Mouse (Mus musculus) liver, postnatal 0 days (tissue): ENCODE data around the gene Fbxl2. TPM values are rescaled to one million over a fixed set of nuclear protein-coding genes. Genes with fewer than 3 reads are reported as not detected.
A peak's percentile ranks its signal among the peaks of the same experiment; 100 is the strongest.

Source experiments
- ATAC-seq: fragments of 200-750 bp; cut with Nextera tagmentation; 2 replicates; pipeline ENCODE4 v1.8.0; 2017; ENCODE audit warnings: mild to moderate bottlenecking, moderate library complexity
- DNase-seq: peaks from one replicate; pipeline ENCODE4 v3.0.0-alpha.2; 2016
- H3K27ac ChIP-seq: fragments of 300-500 bp; sonication (generic); 2 replicates; pipeline ENCODE4 v1.5.1; 2014; ENCODE audit warnings: antibody characterized with exemption, moderate library complexity, mild to moderate bottlenecking, low read depth
- H3K27me3 ChIP-seq: fragments of 300-500 bp; sonication (generic); 2 replicates; pipeline ENCODE4 v1.6.1; 2014; ENCODE audit warnings: low read length, control low read depth, mixed read lengths; ENCODE audit not compliant: insufficient read depth
- H3K36me3 ChIP-seq: fragments of 300-500 bp; sonication (generic); replicated peaks from 2 replicates; pipeline ENCODE4 v1.6.1; 2014; ENCODE audit warnings: mild to moderate bottlenecking, control low read depth, low read length, moderate library complexity, mixed read lengths; ENCODE audit not compliant: insufficient read depth
- H3K4me1 ChIP-seq: fragments of 300-500 bp; sonication (generic); 2 replicates; pipeline ENCODE4 v1.6.1; 2014; ENCODE audit warnings: antibody characterized with exemption, mild to moderate bottlenecking, control low read depth; ENCODE audit not compliant: insufficient read depth
- H3K4me2 ChIP-seq: fragments of 300-500 bp; sonication (generic); 2 replicates; pipeline ENCODE4 v1.6.1; 2014; ENCODE audit warnings: low read depth, mild to moderate bottlenecking, low read length, moderate library complexity, mixed read lengths
- H3K4me3 ChIP-seq: fragments of 300-500 bp; sonication (generic); 2 replicates; pipeline ENCODE4 v1.5.1; 2014; ENCODE audit warnings: low read depth, low read length
- H3K9ac ChIP-seq: fragments of 300-500 bp; sonication (generic); replicated peaks from 2 replicates; pipeline ENCODE4 v1.6.1; 2014; ENCODE audit warnings: mild to moderate bottlenecking, moderate library complexity
- H3K9me3 ChIP-seq: fragments of 300-500 bp; sonication (generic); 2 replicates; pipeline ENCODE4 v1.6.1; 2016; ENCODE audit warnings: mild to moderate bottlenecking, control low read depth, low read length, mixed read lengths
- CTCF ChIP-seq: sonication (generic); IDR thresholded peaks from 2 replicates; pipeline ENCODE4 v1.5.1; 2016; ENCODE audit warnings: antibody characterized with exemption, low read depth
- EP300 ChIP-seq: IDR thresholded peaks from 2 replicates; pipeline ENCODE4 v1.6.1; 2016; ENCODE audit warnings: antibody characterized with exemption, low read depth, mild to moderate bottlenecking
- WGBS: fragments of 180-500 bp; shearing (Covaris S2); extraction: QIAGEN DNeasy Blood & Tissue Kit; methylation state at CpG from one replicate; pipeline ENCODE4 v1.1.7; 2014; ENCODE audit not compliant: insufficient replicate concordance; 5-methylcytosine and 5-hydroxymethylcytosine counted together
- polyA plus RNA-seq: library from polyadenylated mRNA; unstranded; fragments of >200 nt; fragmentation: Nextera tagmentation; extraction: Ambion mirVana; gene quantifications from 2 replicates; pipeline ENCODE4 v1.2.1, GENCODE M21; 2015

Gene Fbxl2
- polyA plus RNA-seq, 1 experiment from 2014 or later = 0.32 TPM

DNA sequence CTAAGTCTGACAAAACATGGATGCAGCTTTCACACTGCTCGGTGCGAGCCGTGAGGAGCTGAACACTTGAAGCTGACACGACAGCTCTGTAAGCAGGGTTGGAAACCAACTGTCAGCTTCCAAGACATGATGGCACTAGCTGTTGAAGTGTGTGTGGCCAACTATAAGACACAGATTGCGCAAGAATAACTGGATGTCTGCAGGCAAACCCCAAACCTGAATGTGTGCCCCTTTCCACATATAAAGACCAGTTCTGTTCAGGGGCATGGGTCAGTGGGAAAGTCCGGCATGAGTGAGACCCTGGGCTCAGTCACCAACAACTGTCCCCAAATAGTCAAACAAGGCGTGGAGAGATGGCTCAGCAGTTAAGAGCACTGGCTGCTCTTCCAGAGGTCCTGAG is 53.2 kb downstream of the Fbxl2 start:
- Histone ChIP-seq H3K9ac (no peak overlapping the region), H3K27ac (no peak overlapping the region), H3K9me3 (no peaks in the 10 kb centered on the region), H3K36me3 (no peaks in the 10 kb centered on the region), H3K4me2 (no peak overlapping the region), H3K4me3 (no peak overlapping the region), H3K27me3 (no peaks in the 10 kb centered on the region), H3K4me1 (peaks cover 6% of the 10 kb centered on the region; the same call in 1 of the 2 replicates)
- ATAC-seq (no peak), DNase-seq (no peak)
- no peak for TF ChIP-seq EP300
- TF ChIP-seq CTCF = no peak
- 78% methylated on average over 7 of the region's 7 CpGs for WGBS

GRCm38 (mm10) chr9:113990547-113991248 is 55.3 kb downstream of the Fbxl2 start:
- DNase-seq = peak; percentile 89
- 18% methylated on average over 18 of the region's 18 CpGs for WGBS
- Histone ChIP-seq H3K9me3 (no peaks in the 10 kb centered on the region), H3K4me3 (peak overlapping the region; percentile 31; the same call in 1 of the 2 replicates), H3K27me3 (no peaks in the 10 kb centered on the region), H3K9ac (no peak overlapping the region), H3K27ac (no peak overlapping the region), H3K36me3 (no peaks in the 10 kb centered on the region), H3K4me1 (peaks cover 6% of the 10 kb centered on the region; the same call in 1 of the 2 replicates), H3K4me2 (peak overlapping the region; percentile 69)
- peak; percentile 80 for ATAC-seq
- TF ChIP-seq EP300 (no peak), CTCF (peak; percentile 95)

DNA sequence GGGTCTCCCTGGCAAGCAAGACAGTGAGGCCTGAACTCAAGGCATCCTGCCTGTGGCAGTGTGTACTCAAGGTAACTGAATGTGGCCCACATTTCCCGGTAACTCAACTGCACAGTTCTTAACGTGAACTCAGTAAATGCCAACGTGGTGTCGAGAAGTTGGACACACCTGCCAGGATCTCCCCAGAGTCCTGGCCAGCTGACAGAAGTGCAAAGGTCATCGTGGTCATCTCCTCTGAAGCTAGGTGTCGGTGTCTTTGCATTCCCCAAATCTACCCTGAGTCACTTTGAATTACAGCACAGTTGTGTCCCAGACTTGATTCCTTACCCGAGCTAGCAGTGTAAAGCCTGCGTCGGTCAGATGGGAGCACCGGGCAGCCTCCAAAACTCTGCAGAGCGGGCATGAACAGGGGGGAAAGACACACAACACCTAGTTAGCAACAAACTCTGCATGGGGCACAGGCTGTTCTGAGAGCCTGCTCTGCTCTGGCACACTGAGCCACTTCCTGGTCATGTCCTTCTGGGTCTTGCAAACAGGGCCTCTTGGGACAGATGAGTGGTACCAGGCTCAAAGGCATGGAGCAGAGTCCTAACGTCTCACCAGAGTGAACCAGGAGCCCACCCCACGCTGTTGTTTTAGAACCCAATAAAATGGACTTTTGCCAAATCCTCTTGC is 60.9 kb downstream of the Fbxl2 start:
- H3K27me3 ChIP-seq = no peaks in the 10 kb centered on the region

GRCm38 (mm10) chr9:113982883-113983670 is 62.9 kb downstream of the Fbxl2 start:
- H3K9ac ChIP-seq = no peak overlapping the region
- H3K9me3 ChIP-seq = no peaks in the 10 kb centered on the region
- no peak overlapping the region for H3K27ac ChIP-seq
- H3K27me3 ChIP-seq = no peaks in the 10 kb centered on the region
- DNase-seq (no peak), ATAC-seq (no peak)
- H3K4me3 ChIP-seq = no peak overlapping the region
- 78% methylated on average over 11 of the region's 11 CpGs for WGBS
- H3K36me3 ChIP-seq = peaks cover 18% of the 10 kb centered on the region
- TF ChIP-seq EP300 (no peak), CTCF (no peak)
- H3K4me1 ChIP-seq = no peaks in the 10 kb centered on the region
- no peak overlapping the region for H3K4me2 ChIP-seq

More for the DNA sequence above, 60.9 kb downstream of the Fbxl2 start:
- no peak overlapping the region for H3K27ac ChIP-seq
- TF ChIP-seq EP300 (no peak), CTCF (no peak)
- 77% methylated on average over 13 of the region's 13 CpGs for WGBS
- H3K9me3 ChIP-seq = no peaks in the 10 kb centered on the region
- H3K36me3 ChIP-seq = no peaks in the 10 kb centered on the region
- no peak overlapping the region for H3K4me2 ChIP-seq
- no peaks in the 10 kb centered on the region for H3K4me1 ChIP-seq
- no peak overlapping the region for H3K9ac ChIP-seq
- no peak for ATAC-seq
- no peak overlapping the region for H3K4me3 ChIP-seq
- no peak for DNase-seq

DNA sequence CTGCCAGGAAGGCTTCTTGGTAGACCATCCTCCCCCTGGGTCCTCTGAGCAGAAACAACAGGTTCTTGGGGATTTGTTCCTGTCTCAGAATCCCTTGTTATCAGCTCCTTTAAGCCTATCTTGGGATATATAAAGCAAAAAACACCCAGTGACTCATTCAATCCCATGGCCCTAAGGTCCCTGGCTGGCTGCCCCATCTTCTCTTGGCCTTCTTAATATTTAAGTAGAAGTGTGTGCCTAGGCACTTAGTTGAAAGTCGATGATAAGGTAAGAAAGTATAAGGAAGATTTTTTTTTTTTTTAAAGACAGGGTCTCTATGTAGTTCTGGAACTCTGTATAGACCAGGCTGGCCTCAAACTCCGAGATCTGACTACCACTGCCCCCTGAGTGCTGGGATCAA is 63.5 kb downstream of the Fbxl2 start:
- no peaks in the 10 kb centered on the region for H3K27me3 ChIP-seq
- H3K36me3 ChIP-seq = peaks cover 25% of the 10 kb centered on the region
- no peak for DNase-seq
- no peaks in the 10 kb centered on the region for H3K9me3 ChIP-seq
- H3K9ac ChIP-seq = no peak overlapping the region
- no peak overlapping the region for H3K27ac ChIP-seq
- no peak overlapping the region for H3K4me2 ChIP-seq
- H3K4me3 ChIP-seq = no peak overlapping the region
- H3K4me1 ChIP-seq = no peaks in the 10 kb centered on the region
- no peak for ATAC-seq
- TF ChIP-seq CTCF = no peak
- no peak for TF ChIP-seq EP300
- WGBS = 69% methylated on average over 2 of the region's 2 CpGs
